Mouse (Mus musculus): ENCODE measurements around the gene Synj2bp. TPM values are rescaled to one million over a fixed set of nuclear protein-coding genes. Genes with fewer than 3 reads are reported as not detected.
"Not testable (repeated sequence)": the region's sequence is repeated elsewhere in the genome, so short reads cannot be mapped to it uniquely, and the experiment has no call there.

Gene Synj2bp
- polyA plus RNA-seq, 1 experiment, result 35.7 TPM

DNA sequence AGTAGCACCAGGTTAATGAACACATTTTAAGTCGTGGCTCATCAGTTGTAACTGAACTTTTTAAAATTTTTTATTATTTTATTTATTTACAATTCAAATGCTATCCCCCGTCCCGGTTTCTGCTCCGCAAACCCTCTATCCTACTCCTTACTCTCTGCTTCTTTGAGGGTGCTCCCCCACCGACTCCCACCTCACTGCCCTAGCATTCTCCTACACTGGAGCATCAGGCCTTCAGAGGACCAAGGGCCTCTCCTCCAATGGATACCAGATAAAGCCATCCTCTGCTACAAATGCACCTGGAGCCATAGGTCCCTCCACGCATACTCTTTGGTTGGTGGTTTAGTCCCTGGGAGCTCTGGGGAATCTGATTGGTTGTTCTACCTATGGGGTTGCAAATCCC, 47.4 kb downstream of the Synj2bp start:
- Histone ChIP-seq H3K27ac (ENCODE audit: insufficient read depth, low read length) (no peak overlapping the region), H3K4me3 (ENCODE audit: insufficient read depth, low read length) (peak overlapping the region; percentile 72), H3K4me1 (ENCODE audit: control insufficient read depth, insufficient read depth, low read length) (no peaks in the 10 kb centered on the region)
- TF ChIP-seq POLR2A (IDR thresholded peaks at IDR 0.05; ENCODE audit: low read depth, low read length) (no peak), CTCF (IDR thresholded peaks at IDR 0.05; ENCODE audit: borderline replicate concordance, insufficient read depth, low read length) (no peak)

DNA sequence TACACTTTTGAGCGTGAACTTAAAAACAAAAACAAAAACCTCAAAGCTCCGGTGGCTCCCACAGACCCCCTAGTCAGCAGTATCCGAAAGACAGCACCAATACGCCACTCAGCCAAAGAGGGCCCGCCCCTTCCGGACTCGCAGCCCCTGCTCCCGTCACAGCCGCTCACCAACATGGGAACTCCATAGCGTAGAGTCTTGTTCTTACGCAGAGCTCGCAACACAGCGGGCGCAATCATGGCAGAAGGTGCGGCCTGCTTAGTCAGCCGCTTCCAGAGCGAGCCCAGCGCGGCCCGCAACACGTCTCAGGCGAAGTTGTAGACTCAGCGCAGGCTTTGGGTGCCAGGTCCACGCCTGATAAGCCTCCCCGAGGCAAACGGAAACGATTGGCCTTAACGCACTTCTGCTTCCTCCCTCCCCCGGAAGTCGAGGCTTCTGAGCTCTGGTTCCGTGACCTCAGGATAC, 48.0 kb downstream of the Synj2bp start, which contains the start of gene Cox16:
Gene Cox16, minus strand, starts transcription at position 401 of the 465 bp plus-strand sequence.
- peak within 1 kb of the TSS; percentile 90 for H3K27ac ChIP-seq (ENCODE audit: insufficient read depth, low read length)
- peak within 1 kb of the TSS; percentile 72 for H3K4me3 ChIP-seq (ENCODE audit: insufficient read depth, low read length)
- no peaks in the 10 kb centered on the region for H3K4me1 ChIP-seq (ENCODE audit: control insufficient read depth, insufficient read depth, low read length)
- peak; percentile 79 for TF ChIP-seq POLR2A (IDR thresholded peaks at IDR 0.05; ENCODE audit: low read depth, low read length)
- TF ChIP-seq CTCF (IDR thresholded peaks at IDR 0.05; ENCODE audit: borderline replicate concordance, insufficient read depth, low read length), result no peak

- H3K4me3 ChIP-seq (ENCODE audit: insufficient read depth, low read length), result peak overlapping the region; percentile 72
- H3K27ac ChIP-seq (ENCODE audit: insufficient read depth, low read length), result peak overlapping the region; percentile 90; the same call in 1 of the 2 replicates
- H3K4me1 ChIP-seq (ENCODE audit: control insufficient read depth, insufficient read depth, low read length), result no peaks in the 10 kb centered on the region
- TF ChIP-seq CTCF (IDR thresholded peaks at IDR 0.05; ENCODE audit: borderline replicate concordance, insufficient read depth, low read length), result no peak
- TF ChIP-seq POLR2A (IDR thresholded peaks at IDR 0.05; ENCODE audit: low read depth, low read length), result no peak
These were observed 48.5 kb downstream of the Synj2bp start for GRCm38 (mm10) chr12:81484212-81484611.

GRCm38 (mm10) chr12:81483656-81484055, 49.1 kb downstream of the Synj2bp start:
- Histone ChIP-seq H3K4me3 (ENCODE audit: insufficient read depth, low read length) (peak overlapping the region; percentile 39; the same call in 1 of the 2 replicates), H3K4me1 (ENCODE audit: control insufficient read depth, insufficient read depth, low read length) (no peaks in the 10 kb centered on the region), H3K27ac (ENCODE audit: insufficient read depth, low read length) (no peak overlapping the region)
- TF ChIP-seq POLR2A (IDR thresholded peaks at IDR 0.05; ENCODE audit: low read depth, low read length) (no peak), CTCF (IDR thresholded peaks at IDR 0.05; ENCODE audit: borderline replicate concordance, insufficient read depth, low read length) (no peak)

GRCm38 (mm10) chr12:81459051-81459450, 73.7 kb downstream of the Synj2bp start:
- H3K27ac ChIP-seq (ENCODE audit: insufficient read depth, low read length); H3K4me3 ChIP-seq (ENCODE audit: insufficient read depth, low read length): not testable (repeated sequence)

More at GRCm38 (mm10) chr12:81459051-81459450, 73.7 kb downstream of the Synj2bp start:
- not testable (repeated sequence) for H3K4me1 ChIP-seq (ENCODE audit: control insufficient read depth, insufficient read depth, low read length)

Other genes with a start within 250 kb of the Synj2bp start
- 0.23 and 0.62 TPM in 2 replicates for gene Slc8a3, start 199.7 kb downstream of the Synj2bp start, polyA plus RNA-seq (2011; ENCODE audit: insufficient read length, low read depth, missing spikeins)
- 1.0 and 1.7 TPM in 2 replicates for gene Gm4787, start 153.4 kb downstream of the Synj2bp start, polyA plus RNA-seq (2011; ENCODE audit: insufficient read length, low read depth, missing spikeins)
- 1.1 and 1.5 TPM in 2 replicates for gene Adam4, start 111.0 kb downstream of the Synj2bp start, polyA plus RNA-seq (2011; ENCODE audit: insufficient read length, low read depth, missing spikeins)
- gene Cox16, start 47.8 kb downstream of the Synj2bp start, polyA plus RNA-seq (2011; ENCODE audit: insufficient read length, low read depth, missing spikeins), result 61.4 and 68.8 TPM in 2 replicates
- gene Gm20498, start within 50 bp of the Synj2bp start, polyA plus RNA-seq (2011; ENCODE audit: insufficient read length, low read depth, missing spikeins), result 11.9 and 12.7 TPM in 2 replicates
- 0.17 and 0.47 TPM in 2 replicates for gene Adam21, start 35.6 kb upstream of the Synj2bp start, polyA plus RNA-seq (2011; ENCODE audit: insufficient read length, low read depth, missing spikeins)
- 60.3 and 64.0 TPM in 2 replicates for gene Med6, start 62.1 kb upstream of the Synj2bp start, polyA plus RNA-seq (2011; ENCODE audit: insufficient read length, low read depth, missing spikeins)
- 13.0 and 28.3 TPM in 2 replicates for gene Ttc9, start 98.3 kb upstream of the Synj2bp start, polyA plus RNA-seq (2011; ENCODE audit: insufficient read length, low read depth, missing spikeins)
- 0.23 and 0.42 TPM in 2 replicates for gene Map3k9, start 248.3 kb upstream of the Synj2bp start, polyA plus RNA-seq (2011; ENCODE audit: insufficient read length, low read depth, missing spikeins)

All from embryonic fibroblast, embryonic 13.5 days (primary cell).